Mouse (Mus musculus): ENCODE data around the gene Rapgef4. TPM values are rescaled to one million over a fixed set of nuclear protein-coding genes. Genes with fewer than 3 reads are reported as not detected.

Gene Rapgef4
- polyA plus RNA-seq, 1 experiment from 2014 or later, result 3.1 TPM

DNA sequence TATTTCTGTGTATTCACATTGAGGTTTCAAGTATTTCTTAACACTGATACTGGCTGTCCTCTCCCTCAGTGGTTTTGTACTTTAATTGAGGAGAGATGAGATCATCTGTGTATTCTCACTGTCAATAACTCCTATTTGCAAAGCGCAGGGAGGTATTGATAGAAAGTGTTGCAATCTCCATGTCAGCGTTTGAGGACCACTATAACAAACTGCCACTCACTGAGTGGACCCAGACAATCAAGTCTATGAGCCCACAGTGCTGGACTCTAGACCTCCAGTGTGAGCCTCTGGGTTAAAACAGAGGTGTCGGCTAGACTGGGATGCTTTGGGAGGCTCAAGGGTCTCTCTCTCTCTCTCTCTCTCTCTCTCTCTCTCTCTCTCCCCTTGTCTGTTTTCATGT is 192.0 kb downstream of the Rapgef4 start:
- 78% methylated on average over 3 of the region's 3 CpGs for WGBS
- Histone ChIP-seq H3K4me2 (no peak overlapping the region), H3K4me1 (peaks cover 12% of the 10 kb centered on the region), H3K9me3 (no peaks in the 10 kb centered on the region), H3K36me3 (replicated peaks) (no peaks in the 10 kb centered on the region), H3K4me3 (replicated peaks) (no peak overlapping the region), H3K27ac (no peak overlapping the region), H3K9ac (no peak overlapping the region), H3K27me3 (no peaks in the 10 kb centered on the region)
- no peak for ATAC-seq (ENCODE audit: low FRiP score)

DNA sequence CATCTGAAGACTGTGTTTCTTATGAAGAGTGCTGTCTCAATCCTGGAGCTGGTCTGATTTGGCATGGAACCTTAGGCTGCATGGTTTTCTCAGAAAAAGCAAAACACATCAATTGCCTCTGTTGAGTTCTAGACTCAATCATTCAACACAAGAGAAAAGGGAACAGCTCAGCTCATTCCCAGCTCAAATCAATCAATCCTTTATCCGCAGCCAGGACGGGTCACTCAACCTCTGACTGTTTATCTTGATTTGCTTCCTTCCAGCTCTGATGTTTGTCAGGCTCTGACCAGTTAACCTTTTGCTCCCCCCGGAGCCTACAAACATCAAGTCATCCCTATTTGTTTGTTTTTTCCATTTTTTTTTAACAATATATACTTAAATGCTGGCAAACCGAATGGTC is 192.8 kb downstream of the Rapgef4 start:
- Histone ChIP-seq H3K27ac (no peak overlapping the region), H3K9me3 (no peaks in the 10 kb centered on the region), H3K36me3 (replicated peaks) (no peaks in the 10 kb centered on the region), H3K4me2 (no peak overlapping the region), H3K4me1 (peaks cover 12% of the 10 kb centered on the region), H3K4me3 (replicated peaks) (no peak overlapping the region), H3K9ac (no peak overlapping the region), H3K27me3 (no peaks in the 10 kb centered on the region)
- ATAC-seq (ENCODE audit: low FRiP score), result no peak
- 82% methylated on average over 4 of the region's 4 CpGs for WGBS

DNA sequence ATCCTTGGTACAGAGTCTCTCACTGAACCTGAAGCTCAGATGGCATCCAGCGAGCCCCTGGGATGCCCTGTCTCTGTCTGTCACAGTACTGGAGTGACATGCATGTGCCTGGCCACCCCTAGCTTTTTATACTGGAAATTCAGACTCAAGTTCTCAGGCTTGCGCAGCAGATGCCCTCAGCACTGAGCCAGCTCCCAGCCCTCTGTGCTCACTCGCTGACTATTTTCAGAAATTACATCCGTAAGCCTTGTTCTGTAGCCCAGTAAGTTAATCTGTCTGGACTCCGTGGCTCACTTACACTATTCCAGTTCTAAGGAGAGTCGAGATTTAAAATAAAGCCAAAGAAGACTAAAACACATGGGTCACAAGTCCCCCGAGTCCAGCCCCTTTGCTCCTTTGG is 194.5 kb downstream of the Rapgef4 start:
- no peak overlapping the region for H3K4me2 ChIP-seq
- H3K36me3 ChIP-seq (replicated peaks), result no peaks in the 10 kb centered on the region
- H3K9ac ChIP-seq, result no peak overlapping the region
- no peak for ATAC-seq (ENCODE audit: low FRiP score)
- H3K27ac ChIP-seq, result no peak overlapping the region
- peaks cover 12% of the 10 kb centered on the region for H3K4me1 ChIP-seq
- WGBS, result 81% methylated on average over 7 of the region's 7 CpGs
- no peak overlapping the region for H3K4me3 ChIP-seq (replicated peaks)
- no peaks in the 10 kb centered on the region for H3K9me3 ChIP-seq
- H3K27me3 ChIP-seq, result peaks cover 4% of the 10 kb centered on the region; the same call in 1 of the 2 replicates

DNA sequence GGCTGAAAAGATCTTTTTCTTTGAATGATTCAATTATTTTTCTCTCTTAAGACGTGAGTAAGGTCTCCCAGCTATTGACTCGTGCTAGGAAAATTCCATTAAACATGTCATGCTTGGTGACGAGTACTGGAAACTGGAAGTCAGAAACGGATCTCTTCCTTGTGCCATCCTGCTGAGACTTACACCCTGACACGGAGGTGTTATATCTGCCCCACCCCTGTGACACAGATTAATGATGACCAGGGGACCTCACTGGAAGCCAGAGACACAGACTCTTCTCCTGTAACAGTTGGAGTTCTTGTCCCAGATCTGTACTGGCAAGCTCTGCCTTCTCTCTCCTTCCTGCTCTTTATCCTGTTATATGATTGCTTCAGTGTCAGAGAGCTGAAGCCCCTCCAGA is 194.9 kb downstream of the Rapgef4 start:
- Histone ChIP-seq H3K4me2 (no peak overlapping the region), H3K27ac (no peak overlapping the region), H3K4me1 (peaks cover 14% of the 10 kb centered on the region), H3K4me3 (replicated peaks) (no peak overlapping the region), H3K9me3 (no peaks in the 10 kb centered on the region), H3K27me3 (peaks cover 4% of the 10 kb centered on the region; the same call in 1 of the 2 replicates), H3K36me3 (replicated peaks) (no peaks in the 10 kb centered on the region), H3K9ac (no peak overlapping the region)
- WGBS, result 49% methylated on average over 5 of the region's 5 CpGs
- ATAC-seq (ENCODE audit: low FRiP score), result no peak

DNA sequence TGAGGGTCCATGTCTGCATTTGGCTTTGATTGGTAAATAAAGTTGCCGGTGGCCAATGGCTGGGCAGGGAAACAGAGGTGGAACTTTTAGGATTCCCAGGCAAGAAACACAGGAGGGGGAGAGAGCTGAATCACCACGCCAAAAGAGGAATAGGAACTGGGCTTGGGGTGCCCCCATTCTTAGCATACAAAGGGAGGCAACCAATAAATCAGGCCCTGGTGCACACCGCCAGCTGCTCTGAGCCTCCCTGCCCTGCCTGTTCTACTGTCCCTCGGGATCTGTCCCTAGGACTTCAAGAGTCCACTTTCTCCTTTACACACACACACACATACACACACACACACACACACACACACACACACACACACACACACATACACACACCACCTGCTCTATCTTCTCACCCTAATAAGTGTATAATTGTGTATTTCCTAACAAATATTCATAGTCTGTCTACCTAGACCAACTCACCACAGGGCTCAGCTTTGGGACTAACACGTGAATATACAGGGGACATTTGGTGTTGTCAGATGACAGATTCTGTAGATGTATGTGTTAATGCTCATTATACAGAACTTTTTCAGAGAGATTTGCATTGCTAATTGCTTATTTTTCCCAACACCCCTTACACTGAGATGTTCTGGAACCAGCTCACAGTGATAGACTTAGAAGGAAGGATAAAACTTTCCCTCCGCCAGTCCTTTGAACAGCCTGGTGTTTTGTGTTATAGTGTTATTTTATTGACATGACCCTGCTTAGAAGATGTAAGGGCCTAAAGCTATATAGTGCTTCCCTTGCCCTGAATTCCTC is 196.4 kb downstream of the Rapgef4 start:
- H3K36me3 ChIP-seq (replicated peaks), result no peaks in the 10 kb centered on the region
- H3K27ac ChIP-seq, result no peak overlapping the region
- H3K4me3 ChIP-seq (replicated peaks), result no peak overlapping the region
- no peak overlapping the region for H3K4me2 ChIP-seq
- peaks cover 4% of the 10 kb centered on the region; the same call in 1 of the 2 replicates for H3K27me3 ChIP-seq
- H3K4me1 ChIP-seq, result peaks cover 19% of the 10 kb centered on the region
- no peak for ATAC-seq (ENCODE audit: low FRiP score)
- WGBS, result 73% methylated on average over 6 of the region's 6 CpGs
- H3K9ac ChIP-seq, result no peak overlapping the region
- no peaks in the 10 kb centered on the region for H3K9me3 ChIP-seq

DNA sequence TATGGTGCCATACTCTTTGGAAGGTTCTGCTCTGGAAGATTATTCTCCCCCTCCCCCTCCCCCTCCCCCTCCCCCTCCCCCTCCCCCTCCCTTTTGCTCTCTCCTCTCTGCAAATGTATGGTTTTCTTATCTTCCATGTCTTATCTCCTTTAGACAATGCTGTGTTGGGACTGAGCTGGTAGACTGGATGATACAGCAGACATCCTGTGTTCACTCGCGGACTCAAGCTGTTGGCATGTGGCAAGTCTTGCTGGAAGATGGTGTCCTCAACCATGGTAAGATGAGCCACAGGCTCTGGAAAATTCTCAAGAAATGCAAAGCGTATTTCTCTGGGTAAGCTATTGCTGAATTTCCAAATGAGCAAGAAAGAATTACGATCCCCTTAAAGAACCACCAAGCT is 197.0 kb downstream of the Rapgef4 start:
- Histone ChIP-seq H3K27ac (peak overlapping the region; percentile 38; the same call in 1 of the 2 replicates), H3K36me3 (replicated peaks) (no peaks in the 10 kb centered on the region)

DNA sequence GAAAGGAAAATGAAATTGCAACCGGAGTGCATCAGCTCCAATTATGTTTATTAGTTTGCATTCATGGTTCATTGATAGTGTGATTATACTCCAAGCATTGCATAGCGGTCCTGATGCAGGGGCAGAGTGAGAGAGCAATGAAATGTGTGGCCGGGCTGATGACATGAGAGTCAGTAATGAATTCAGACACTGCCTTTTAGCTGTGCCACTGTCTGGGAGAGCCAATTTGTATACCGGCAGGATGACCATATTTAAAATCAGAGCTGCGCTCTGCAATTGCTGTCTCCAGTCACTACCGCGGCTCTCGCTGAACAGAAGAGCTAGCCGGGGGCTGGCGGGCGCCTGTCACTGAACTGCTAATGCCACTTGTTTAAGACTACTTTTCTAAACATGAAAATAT is 197.5 kb downstream of the Rapgef4 start:
- peak overlapping the region; percentile 38 for H3K27ac ChIP-seq
- peaks cover 19% of the 10 kb centered on the region for H3K4me1 ChIP-seq
- peaks cover 4% of the 10 kb centered on the region; the same call in 1 of the 2 replicates for H3K27me3 ChIP-seq
- H3K9ac ChIP-seq, result no peak overlapping the region
- no peaks in the 10 kb centered on the region for H3K36me3 ChIP-seq (replicated peaks)
- ATAC-seq (ENCODE audit: low FRiP score), result peak; percentile 67; the same call in 1 of the 2 replicates
- 69% methylated on average over 11 of the region's 11 CpGs for WGBS
- H3K4me2 ChIP-seq, result no peak overlapping the region
- H3K9me3 ChIP-seq, result no peaks in the 10 kb centered on the region
- H3K4me3 ChIP-seq (replicated peaks), result no peak overlapping the region

More for the DNA sequence above, 197.0 kb downstream of the Rapgef4 start:
- ATAC-seq (ENCODE audit: low FRiP score), result no peak
- no peak overlapping the region for H3K9ac ChIP-seq
- no peak overlapping the region for H3K4me2 ChIP-seq
- H3K9me3 ChIP-seq, result no peaks in the 10 kb centered on the region
- 89% methylated on average over 4 of the region's 4 CpGs for WGBS
- peaks cover 19% of the 10 kb centered on the region for H3K4me1 ChIP-seq
- no peak overlapping the region for H3K4me3 ChIP-seq (replicated peaks)
- peaks cover 4% of the 10 kb centered on the region; the same call in 1 of the 2 replicates for H3K27me3 ChIP-seq

DNA sequence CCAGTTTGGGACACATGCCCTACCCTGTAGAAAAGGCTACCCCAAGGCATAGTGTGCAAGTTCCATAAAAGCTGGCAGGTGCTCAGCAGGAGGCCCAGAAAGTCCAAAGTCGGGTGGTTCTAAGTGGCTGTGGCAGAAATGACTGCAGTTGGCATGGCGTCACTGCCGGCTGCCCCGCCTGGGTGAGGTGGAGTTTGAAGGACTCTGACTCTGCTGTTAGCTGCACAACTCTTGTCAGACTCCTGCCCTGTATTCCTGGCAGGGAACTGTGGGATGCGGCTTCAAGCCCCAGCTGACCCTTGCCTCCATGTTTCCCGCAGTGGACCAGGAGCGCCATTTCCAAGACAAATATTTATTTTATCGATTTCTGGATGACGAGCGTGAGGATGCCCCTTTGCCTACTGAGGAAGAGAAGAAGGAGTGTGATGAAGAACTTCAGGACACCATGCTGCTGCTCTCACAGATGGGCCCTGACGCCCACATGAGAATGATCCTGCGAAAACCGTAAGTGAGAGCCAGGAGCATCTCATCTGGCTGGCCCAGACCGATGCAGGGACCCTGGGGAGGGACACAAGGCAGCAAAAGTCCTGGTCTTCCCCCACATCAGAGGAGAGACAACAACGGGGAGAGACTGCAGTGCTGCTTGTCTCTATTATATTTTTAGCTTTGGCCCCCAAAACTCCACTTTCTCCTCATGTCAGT is 198.7 kb downstream of the Rapgef4 start:
- H3K9ac ChIP-seq, result no peak overlapping the region
- H3K4me3 ChIP-seq (replicated peaks), result no peak overlapping the region
- peaks cover 19% of the 10 kb centered on the region for H3K4me1 ChIP-seq
- no peaks in the 10 kb centered on the region for H3K9me3 ChIP-seq
- no peak for ATAC-seq (ENCODE audit: low FRiP score)
- peaks cover 4% of the 10 kb centered on the region; the same call in 1 of the 2 replicates for H3K27me3 ChIP-seq
- H3K36me3 ChIP-seq (replicated peaks), result no peaks in the 10 kb centered on the region
- H3K4me2 ChIP-seq, result no peak overlapping the region
- H3K27ac ChIP-seq, result no peak overlapping the region
- WGBS, result 95% methylated on average over 15 of the region's 15 CpGs

DNA sequence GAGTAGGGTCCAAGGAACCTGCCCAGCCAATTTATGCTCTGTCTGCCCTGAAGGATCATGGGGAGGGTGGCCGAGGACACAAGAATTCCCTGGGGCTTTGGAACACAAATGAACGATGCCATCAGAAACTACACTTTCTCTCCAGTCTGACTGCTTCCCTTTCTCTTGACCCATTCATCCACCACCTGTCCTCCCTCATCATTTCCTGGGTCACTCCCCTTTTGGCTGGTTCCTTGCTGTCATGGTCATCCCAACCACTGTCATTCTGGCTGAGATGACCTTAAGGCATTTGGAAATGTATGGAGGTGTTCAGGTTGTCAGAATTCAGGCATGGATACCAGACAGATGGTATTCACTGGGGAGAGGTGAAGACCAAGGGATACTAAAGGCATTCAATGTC is 200.4 kb downstream of the Rapgef4 start:
- Histone ChIP-seq H3K9ac (no peak overlapping the region), H3K4me3 (replicated peaks) (no peak overlapping the region), H3K4me1 (peaks cover 13% of the 10 kb centered on the region; the same call in 1 of the 2 replicates), H3K4me2 (no peak overlapping the region), H3K9me3 (no peaks in the 10 kb centered on the region), H3K27me3 (peaks cover 4% of the 10 kb centered on the region; the same call in 1 of the 2 replicates), H3K36me3 (replicated peaks) (no peaks in the 10 kb centered on the region), H3K27ac (no peak overlapping the region)
- ATAC-seq (ENCODE audit: low FRiP score), result no peak
- 81% methylated on average over 2 of the region's 2 CpGs for WGBS

DNA sequence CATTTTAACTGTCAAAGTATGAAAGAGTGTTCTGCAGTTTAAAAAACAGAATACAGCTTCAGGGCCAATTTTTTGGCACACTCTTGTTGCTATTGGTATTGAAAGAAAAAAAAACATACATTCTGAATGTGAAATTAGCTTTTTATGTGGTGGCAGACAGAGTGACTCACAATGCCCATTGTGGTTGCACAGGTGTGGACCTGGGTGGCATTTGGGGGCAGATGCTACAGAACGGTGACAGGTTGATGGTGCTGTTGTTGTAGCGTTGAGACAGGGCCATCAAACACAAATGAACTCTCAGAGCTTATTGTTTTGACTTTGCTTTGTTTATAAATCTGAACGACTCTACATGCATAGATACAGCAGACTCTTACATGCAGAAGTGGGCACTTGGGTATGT is 202.7 kb downstream of the Rapgef4 start:
- WGBS, result 66% methylated on average over 3 of the region's 3 CpGs
- no peaks in the 10 kb centered on the region for H3K36me3 ChIP-seq (replicated peaks)
- 0 out of 2 replicates have a peak, but pooled peaks cover 6% of the 10 kb centered on the region for H3K4me1 ChIP-seq
- H3K4me3 ChIP-seq (replicated peaks), result no peak overlapping the region
- H3K4me2 ChIP-seq, result no peak overlapping the region
- no peak for ATAC-seq (ENCODE audit: low FRiP score)
- H3K9me3 ChIP-seq, result no peaks in the 10 kb centered on the region
- no peak overlapping the region for H3K27ac ChIP-seq
- H3K27me3 ChIP-seq, result peaks cover 4% of the 10 kb centered on the region; the same call in 1 of the 2 replicates
- no peak overlapping the region for H3K9ac ChIP-seq

DNA sequence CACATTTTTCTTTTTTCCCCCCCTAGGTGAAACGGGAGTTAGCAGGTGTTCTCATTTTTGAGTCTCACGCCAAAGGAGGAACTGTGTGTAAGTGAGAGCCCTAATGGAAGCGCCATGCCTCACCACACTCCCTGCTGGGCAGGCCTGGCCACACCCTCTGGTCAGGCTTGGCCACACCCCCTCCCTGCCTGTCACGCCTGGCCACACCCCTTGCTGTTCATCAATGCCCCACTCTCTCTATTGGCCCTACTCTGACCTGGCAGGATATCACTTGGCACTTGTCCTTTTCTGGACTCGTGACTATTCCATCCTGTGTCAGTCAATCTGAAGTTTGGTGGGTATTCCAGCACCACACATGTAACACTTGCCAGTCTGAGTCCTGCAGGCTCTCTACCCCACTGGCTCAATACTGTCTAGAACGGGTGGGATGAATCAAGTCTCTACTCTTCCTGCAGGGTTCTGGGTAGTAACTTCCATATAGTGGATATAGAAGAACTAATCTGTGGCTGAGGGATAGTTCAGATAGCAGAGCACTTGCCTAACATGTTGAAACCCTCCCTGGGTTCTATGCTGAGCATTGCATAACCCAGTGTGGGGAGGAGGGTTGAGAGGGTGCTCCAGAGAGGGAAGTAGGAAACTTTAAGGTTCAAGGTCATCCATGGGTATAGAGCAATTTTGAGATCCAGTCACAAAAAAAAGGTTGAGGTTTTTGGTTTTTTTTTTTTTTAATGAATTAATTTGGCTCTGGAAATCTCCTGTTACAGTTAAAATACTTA is 215.3 kb downstream of the Rapgef4 start:
- Histone ChIP-seq H3K27ac (no peak overlapping the region), H3K9ac (no peak overlapping the region), H3K9me3 (no peaks in the 10 kb centered on the region), H3K36me3 (replicated peaks) (no peaks in the 10 kb centered on the region), H3K4me2 (no peak overlapping the region), H3K27me3 (no peaks in the 10 kb centered on the region), H3K4me3 (replicated peaks) (no peak overlapping the region), H3K4me1 (peaks cover 8% of the 10 kb centered on the region; the same call in 1 of the 2 replicates)
- ATAC-seq (ENCODE audit: low FRiP score), result no peak
- WGBS, result 69% methylated on average over 6 of the region's 6 CpGs

DNA sequence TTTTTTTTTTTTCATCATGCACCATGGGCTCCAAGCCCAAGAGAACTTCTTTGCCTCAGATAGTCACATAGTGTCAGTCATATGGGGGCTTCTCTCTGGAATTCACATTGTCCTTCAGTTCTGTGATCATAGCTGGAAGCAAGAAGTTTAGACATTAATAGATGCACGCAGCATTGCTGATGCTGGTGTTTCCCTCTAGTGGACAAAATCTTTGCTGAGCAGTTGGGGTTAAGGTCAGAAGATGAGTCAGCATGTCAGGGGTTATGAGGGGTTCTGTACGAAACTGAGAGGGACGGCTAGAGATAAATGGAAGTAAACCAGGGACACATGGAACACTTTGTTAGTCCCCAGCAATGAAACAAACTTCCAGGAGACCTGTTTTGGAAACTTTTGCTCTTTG is 216.0 kb downstream of the Rapgef4 start:
- Histone ChIP-seq H3K9ac (no peak overlapping the region), H3K36me3 (replicated peaks) (no peaks in the 10 kb centered on the region), H3K4me3 (replicated peaks) (no peak overlapping the region), H3K4me1 (peaks cover 8% of the 10 kb centered on the region; the same call in 1 of the 2 replicates), H3K4me2 (no peak overlapping the region), H3K27ac (no peak overlapping the region), H3K27me3 (no peaks in the 10 kb centered on the region), H3K9me3 (no peaks in the 10 kb centered on the region)
- WGBS, result 64% methylated on average over 3 of the region's 3 CpGs
- ATAC-seq (ENCODE audit: low FRiP score), result no peak

All from forebrain, embryonic 12.5 days (tissue).